Mouse (Mus musculus) hindbrain, postnatal 0 days (tissue): ENCODE measurements around the gene Trim67. TPM values are rescaled to one million over a fixed set of nuclear protein-coding genes. Genes with fewer than 3 reads are reported as not detected.

Experiments
- ATAC-seq: fragments of 200-750 bp; cut with Nextera tagmentation; 2 replicates; pipeline ENCODE4 v1.8.0; 2017; ENCODE audit warnings: mild to moderate bottlenecking, moderate TSS enrichment, moderate library complexity
- DNase-seq: peaks from one replicate; pipeline ENCODE4 v3.0.0-alpha.2; 2015; ENCODE audit warnings: low spot score
- H3K27ac ChIP-seq: fragments of 300-500 bp; sonication (generic); 2 replicates; pipeline ENCODE4 v1.5.1; 2014; ENCODE audit warnings: mild to moderate bottlenecking
- H3K27me3 ChIP-seq: fragments of 300-500 bp; sonication (generic); 2 replicates; pipeline ENCODE4 v1.6.1; 2014; ENCODE audit warnings: low read length, mixed read lengths; ENCODE audit not compliant: insufficient read depth
- H3K36me3 ChIP-seq: fragments of 300-500 bp; sonication (generic); 2 replicates; pipeline ENCODE4 v1.6.1; 2014; ENCODE audit warnings: low read length, mixed read lengths; ENCODE audit not compliant: insufficient read depth
- H3K4me1 ChIP-seq: fragments of 300-500 bp; sonication (generic); 2 replicates; pipeline ENCODE4 v1.6.1; 2014; ENCODE audit warnings: antibody characterized with exemption, low read length, mixed read lengths; ENCODE audit not compliant: insufficient read depth
- H3K4me2 ChIP-seq: fragments of 300-500 bp; sonication (generic); 2 replicates; pipeline ENCODE4 v1.6.1; 2014; ENCODE audit warnings: low read depth, mild to moderate bottlenecking, low read length, moderate library complexity, mixed read lengths
- H3K4me3 ChIP-seq: fragments of 300-500 bp; sonication (generic); 2 replicates; pipeline ENCODE4 v1.5.1; 2014; ENCODE audit warnings: low read length
- H3K9ac ChIP-seq: fragments of 300-500 bp; sonication (generic); replicated peaks from 2 replicates; pipeline ENCODE4 v1.6.1; 2014; ENCODE audit warnings: mild to moderate bottlenecking, low read length, moderate library complexity, mixed read lengths
- H3K9me3 ChIP-seq: fragments of 300-500 bp; sonication (generic); 2 replicates; pipeline ENCODE4 v1.6.1; 2016; ENCODE audit warnings: low read length, mixed read lengths
- CTCF ChIP-seq: IDR thresholded peaks from 2 replicates; pipeline ENCODE4 v1.5.1; 2016; ENCODE audit warnings: antibody characterized with exemption, control low read depth, low read depth
- WGBS: fragments of 180-500 bp; shearing (Covaris S2); extraction: QIAGEN DNeasy Blood & Tissue Kit; methylation state at CpG from one replicate; pipeline ENCODE4 v1.1.7; 2014; 5-methylcytosine and 5-hydroxymethylcytosine counted together
- polyA plus RNA-seq: library from polyadenylated mRNA; unstranded; fragments of >200 nt; fragmentation: Nextera tagmentation; extraction: Ambion mirVana; gene quantifications from 2 replicates; pipeline ENCODE4 v1.2.1, GENCODE M21; 2015
- total RNA-seq: library from RNA; depleted of rRNA; stranded (reverse); fragments of >200 nt; gene quantifications from 2 replicates; pipeline ENCODE4 v1.2.3, GENCODE M21; 2014

Gene Trim67
- total and polyA plus RNA-seq, 2 experiments from 2014 or later = 19.5 to 75.3 TPM

GRCm38 (mm10) chr8:124863163-124863677 lies 70.3 kb downstream of the Trim67 start:
- TF ChIP-seq CTCF = peak; percentile 22; the same call in 1 of the 2 replicates
- peaks cover 6% of the 10 kb centered on the region for H3K4me1 ChIP-seq
- no peaks in the 10 kb centered on the region for H3K27me3 ChIP-seq
- no peak for DNase-seq
- H3K9me3 ChIP-seq = no peaks in the 10 kb centered on the region
- peak overlapping the region; percentile 78 for H3K9ac ChIP-seq
- H3K36me3 ChIP-seq = peaks cover 18% of the 10 kb centered on the region
- WGBS = 0% methylated on average over 33 of the region's 33 CpGs
- peak; percentile 89; the same call in 1 of the 2 replicates for ATAC-seq
- peak overlapping the region; percentile 73 for H3K4me3 ChIP-seq
- peak overlapping the region; percentile 89 for H3K4me2 ChIP-seq
- peak overlapping the region; percentile 93 for H3K27ac ChIP-seq

GRCm38 (mm10) chr8:124863729-124864128 lies 70.8 kb downstream of the Trim67 start:
- no peaks in the 10 kb centered on the region for H3K9me3 ChIP-seq
- peaks cover 8% of the 10 kb centered on the region for H3K4me1 ChIP-seq
- H3K9ac ChIP-seq = peak overlapping the region; percentile 78
- no peak for TF ChIP-seq CTCF
- 0 out of 2 replicates have a peak, but pooled peaks cover 13% of the 10 kb centered on the region for H3K36me3 ChIP-seq
- 0 out of 2 replicates have a peak overlapping the region, but pooled peaks have one; percentile 93 for H3K27ac ChIP-seq
- H3K4me2 ChIP-seq = peak overlapping the region; percentile 89
- DNase-seq = no peak
- no peaks in the 10 kb centered on the region for H3K27me3 ChIP-seq
- 29% methylated on average over 8 of the region's 8 CpGs for WGBS
- ATAC-seq = no peak
- H3K4me3 ChIP-seq = peak overlapping the region; percentile 73

- no peak overlapping the region for H3K4me3 ChIP-seq
- no peak overlapping the region for H3K9ac ChIP-seq
- peaks cover 8% of the 10 kb centered on the region for H3K4me1 ChIP-seq
- H3K27ac ChIP-seq = no peak overlapping the region
- 84% methylated on average over 3 of the region's 3 CpGs for WGBS
- no peaks in the 10 kb centered on the region for H3K27me3 ChIP-seq
- no peak for ATAC-seq
- H3K36me3 ChIP-seq = no peaks in the 10 kb centered on the region
- DNase-seq = no peak
- H3K9me3 ChIP-seq = no peaks in the 10 kb centered on the region
- no peak for TF ChIP-seq CTCF
- H3K4me2 ChIP-seq = no peak overlapping the region
Observed at GRCm38 (mm10) chr8:124866669-124867068, 73.8 kb downstream of the Trim67 start.

GRCm38 (mm10) chr8:124867126-124867525 lies 74.2 kb downstream of the Trim67 start:
- ATAC-seq (no peak), DNase-seq (no peak)
- no peak for TF ChIP-seq CTCF
- no peak overlapping the region for H3K4me3 ChIP-seq
- H3K4me1 ChIP-seq = peaks cover 8% of the 10 kb centered on the region
- 98% methylated on average over 2 of the region's 2 CpGs for WGBS
- no peak overlapping the region for H3K4me2 ChIP-seq
- no peak overlapping the region for H3K9ac ChIP-seq
- H3K36me3 ChIP-seq = peaks cover 4% of the 10 kb centered on the region; the same call in 1 of the 2 replicates
- H3K27ac ChIP-seq = no peak overlapping the region
- no peaks in the 10 kb centered on the region for H3K9me3 ChIP-seq
- no peaks in the 10 kb centered on the region for H3K27me3 ChIP-seq

- H3K9me3 ChIP-seq = no peaks in the 10 kb centered on the region
- no peak for ATAC-seq
- peaks cover 30% of the 10 kb centered on the region for H3K36me3 ChIP-seq
- TF ChIP-seq CTCF = no peak
- no peak overlapping the region for H3K9ac ChIP-seq
- 80% methylated on average over 6 of the region's 6 CpGs for WGBS
- no peak overlapping the region for H3K27ac ChIP-seq
- H3K4me2 ChIP-seq = no peak overlapping the region
- peaks cover 4% of the 10 kb centered on the region; the same call in 1 of the 2 replicates for H3K4me1 ChIP-seq
- DNase-seq = no peak
- H3K27me3 ChIP-seq = no peaks in the 10 kb centered on the region
- H3K4me3 ChIP-seq = no peak overlapping the region
Observed at GRCm38 (mm10) chr8:124869708-124870107, 76.8 kb downstream of the Trim67 start.

GRCm38 (mm10) chr8:124871474-124871873 lies 78.6 kb downstream of the Trim67 start:
- no peak overlapping the region for H3K9ac ChIP-seq
- no peaks in the 10 kb centered on the region for H3K9me3 ChIP-seq
- WGBS = 92% methylated on average over 7 of the region's 7 CpGs
- no peak overlapping the region for H3K4me2 ChIP-seq
- ATAC-seq (no peak), DNase-seq (no peak)
- TF ChIP-seq CTCF = no peak
- H3K4me1 ChIP-seq = peaks cover 4% of the 10 kb centered on the region; the same call in 1 of the 2 replicates
- H3K36me3 ChIP-seq = peaks cover 40% of the 10 kb centered on the region
- no peak overlapping the region for H3K27ac ChIP-seq
- no peaks in the 10 kb centered on the region for H3K27me3 ChIP-seq
- H3K4me3 ChIP-seq = no peak overlapping the region

GRCm38 (mm10) chr8:124872081-124872480 lies 79.2 kb downstream of the Trim67 start:
- WGBS = 95% methylated on average over 7 of the region's 7 CpGs
- no peak for TF ChIP-seq CTCF
- H3K27ac ChIP-seq = no peak overlapping the region
- ATAC-seq (no peak), DNase-seq (no peak)
- H3K27me3 ChIP-seq = no peaks in the 10 kb centered on the region
- H3K9ac ChIP-seq = no peak overlapping the region
- H3K4me2 ChIP-seq = no peak overlapping the region
- no peaks in the 10 kb centered on the region for H3K9me3 ChIP-seq
- peaks cover 4% of the 10 kb centered on the region; the same call in 1 of the 2 replicates for H3K4me1 ChIP-seq
- peaks cover 46% of the 10 kb centered on the region for H3K36me3 ChIP-seq
- no peak overlapping the region for H3K4me3 ChIP-seq
